Mouse (Mus musculus): ENCODE results near the gene Stx6. TPM values are rescaled to one million over a fixed set of nuclear protein-coding genes. Genes with fewer than 3 reads are reported as not detected.

Gene Stx6
- total and polyA plus RNA-seq, 3 experiments, result 26.0 to 33.4 (median 31.8) TPM

GRCm38 (mm10) chr1:155109387-155110350 is 48.8 kb upstream of the Stx6 start (continued):
- no peak for TF ChIP-seq PAX5 (IDR thresholded peaks at IDR 0.05; ENCODE audit: low read length)
- no peak for TF ChIP-seq ZKSCAN1 (IDR thresholded peaks at IDR 0.05; ENCODE audit: borderline replicate concordance, low read depth, low read length)
- TF ChIP-seq SIN3A (IDR thresholded peaks at IDR 0.05; ENCODE audit: low read length), result 0 out of 2 replicates have a peak, but pooled peaks have one; percentile 32
- TF ChIP-seq CHD1 (IDR thresholded peaks at IDR 0.05; ENCODE audit: low read depth, low read length), result no peak
- no peak for TF ChIP-seq USF1 (IDR thresholded peaks at IDR 0.05; ENCODE audit: low read depth, low read length)
- TF ChIP-seq USF2 (conservative IDR thresholded peaks at IDR 0.05; ENCODE audit: low read depth, low read length), result no peak
- no peak for TF ChIP-seq NRF1 (IDR thresholded peaks at IDR 0.05; ENCODE audit: low read depth, low read length)
- TF ChIP-seq RAD21 (IDR thresholded peaks at IDR 0.05; ENCODE audit: low read depth, low read length), result no peak
- TF ChIP-seq TCF12 (IDR thresholded peaks at IDR 0.05; ENCODE audit: low read depth, low read length), result peak; percentile 79
- TF ChIP-seq ZNF384 (IDR thresholded peaks at IDR 0.05; ENCODE audit: low read depth, low read length), result no peak
- no peak for TF ChIP-seq E2F4 (IDR thresholded peaks at IDR 0.05; ENCODE audit: insufficient replicate concordance, low read depth, low read length)
- no peak for TF ChIP-seq RCOR1 (conservative IDR thresholded peaks at IDR 0.05; ENCODE audit: low read depth, low read length)
- peak; percentile 66 for TF ChIP-seq BHLHE40 (IDR thresholded peaks at IDR 0.05; ENCODE audit: low read depth, low read length)
- TF ChIP-seq HCFC1 (IDR thresholded peaks at IDR 0.05; ENCODE audit: low read depth, low read length), result no peak
- TF ChIP-seq ZMIZ1 (IDR thresholded peaks at IDR 0.05; ENCODE audit: low read depth, low read length), result no peak
- TF ChIP-seq MXI1 (IDR thresholded peaks at IDR 0.05; ENCODE audit: low read depth, low read length), result no peak
- TF ChIP-seq MYC (IDR thresholded peaks at IDR 0.05; ENCODE audit: low read depth, low read length), result no peak
- no peak for TF ChIP-seq CTCF (conservative IDR thresholded peaks at IDR 0.05 in 1 of 2, IDR thresholded peaks at IDR 0.05 in 1 of 2; ENCODE audit: low read depth in 2 of 2, low read length in 2 of 2)
- TF ChIP-seq POLR2AphosphoS2 (IDR thresholded peaks at IDR 0.05; ENCODE audit: low read depth, low read length), result no peak

- dilution Hi-C loops (cut with MboI; ENCODE audit: extremely low pct_ligation_motif_present, extremely low pct_unique_long_range_greater_than_20kb, low sequenced_read_pairs) (no loop called here), in situ Hi-C loops (cut with MboI; ENCODE audit: low pct_ligation_motif_present, low pct_unique_long_range_greater_than_20kb, low sequenced_read_pairs) (no loop called here)
- DNase-seq (ENCODE audit: extremely low read depth), result no peak
- TF ChIP-seq MYC (IDR thresholded peaks at IDR 0.05; ENCODE audit: low read depth, low read length) (no peak), TCF12 (IDR thresholded peaks at IDR 0.05; ENCODE audit: low read depth, low read length) (no peak), MXI1 (IDR thresholded peaks at IDR 0.05; ENCODE audit: low read depth, low read length) (no peak), SIN3A (IDR thresholded peaks at IDR 0.05; ENCODE audit: low read length) (no peak), ZMIZ1 (IDR thresholded peaks at IDR 0.05; ENCODE audit: low read depth, low read length) (no peak), SMC3 (IDR thresholded peaks at IDR 0.05; ENCODE audit: low read depth, low read length) (no peak), ZC3H11A (IDR thresholded peaks at IDR 0.05; ENCODE audit: low read depth, low read length) (no peak), USF1 (IDR thresholded peaks at IDR 0.05; ENCODE audit: low read depth, low read length) (no peak), CHD1 (IDR thresholded peaks at IDR 0.05; ENCODE audit: low read depth, low read length) (no peak), ETS1 (conservative IDR thresholded peaks at IDR 0.05; ENCODE audit: low read depth, low read length) (no peak), TBP (conservative IDR thresholded peaks at IDR 0.05; ENCODE audit: low read depth, low read length) (no peak), POLR2A (IDR thresholded peaks at IDR 0.05; ENCODE audit: low read depth, low read length) (no peak)
- Histone ChIP-seq H3K27ac (ENCODE audit: insufficient read depth, low read depth) (no peak overlapping the region), H3K9me3 (replicated peaks; ENCODE audit: low read length) (no peaks in the 10 kb centered on the region), H3K9ac (ENCODE audit: insufficient read depth, low read depth) (no peak overlapping the region), H3K4me1 (ENCODE audit: control insufficient read depth in 1 of 2, insufficient read depth in 2 of 2) (peaks cover 13 to 40% of the 10 kb centered on the region in 2 experiments), H3K27me3 (replicated peaks) (peaks cover 1% of the 10 kb centered on the region), H3K4me2 (ENCODE audit: insufficient read depth, low read depth, poor library complexity, severe bottlenecking) (no peak overlapping the region), H3K36me3 (replicated peaks in 1 of 2; ENCODE audit: control insufficient read depth in 1 of 2, insufficient read depth in 1 of 2, low read length in 1 of 2) (no peaks in the 10 kb centered on the region), H3K79me2 (replicated peaks; ENCODE audit: control insufficient read depth, extremely low read depth, insufficient read depth, poor library complexity, severe bottlenecking) (no peaks in the 10 kb centered on the region), H3K4me3 (replicated peaks in 1 of 3; ENCODE audit: low read depth in 2 of 3, low read length in 2 of 3, poor library complexity in 1 of 3) (no peak overlapping the region)
Measured at GRCm38 (mm10) chr1:155111491-155111890, 47.0 kb upstream of the Stx6 start.
